In genomic region chr5:33694848-33695717, GRCm38 (mm10) we compare ENCODE assay signal across 8 mouse cellular contexts. TPM values are rescaled to one million over a fixed set of nuclear protein-coding genes. Genes with fewer than 3 reads are reported as not detected.
DNase-seq lines count a peak whose midpoint lies in the region; ATAC-seq lines count a peak whose summit lies in the region.

No protein-coding gene starts in this region.

- no peaks in the 10 kb centered on the region for H3K36me3 ChIP-seq in embryonic facial prominence, embryonic 14.5 days (ENCODE audit: control insufficient read depth, insufficient read depth, low read length)

- peak; percentile 72 for ATAC-seq in embryonic facial prominence, embryonic 14.5 days (ENCODE audit: low read depth)

- peak overlapping the region; percentile 83 for H3K27ac ChIP-seq in embryonic facial prominence, embryonic 14.5 days (replicated peaks; ENCODE audit: low read depth, low read length)

- H3K4me3 ChIP-seq in embryonic facial prominence, embryonic 14.5 days (ENCODE audit: low read depth, low read length): peak overlapping the region; percentile 47

- DNase-seq in gastrocnemius, postnatal 14 days: peak; percentile 41
- no peak for DNase-seq in gastrocnemius, postnatal 25 days
- DNase-seq in embryonic facial prominence, embryonic 14.5 days (ENCODE audit: low spot score): peak; percentile 73
- peak; percentile 56 to 66 for DNase-seq in heart, postnatal 14 days
- DNase-seq in layer of hippocampus, postnatal 25 days (ENCODE audit: extremely low spot score in 1 of 2, low spot score in 1 of 2): peak; percentile 55 to 56
- peak; percentile 65 for DNase-seq in lung, postnatal 14 days
- peak; percentile 78 to 82 for DNase-seq in right cerebral cortex, postnatal 10 days (ENCODE audit: low spot score in 2 of 2)
- DNase-seq in thymus, postnatal 14 days: no peak

- 1% methylated on average over 49 of the region's 71 CpGs for WGBS in embryonic facial prominence, embryonic 14.5 days

- peaks cover 59% of the 10 kb centered on the region for H3K4me1 ChIP-seq in embryonic facial prominence, embryonic 14.5 days (ENCODE audit: control insufficient read depth, insufficient read depth, low read length)

- no peaks in the 10 kb centered on the region for H3K9me3 ChIP-seq in embryonic facial prominence, embryonic 14.5 days (ENCODE audit: control insufficient read depth, low read length)

- peak overlapping the region; percentile 79 for H3K9ac ChIP-seq in embryonic facial prominence, embryonic 14.5 days (ENCODE audit: low read depth, low read length)

- peak overlapping the region; percentile 94 for H3K4me2 ChIP-seq in embryonic facial prominence, embryonic 14.5 days (ENCODE audit: low read depth, low read length)

- intact Hi-C loops in gastrocnemius, postnatal 14 days (cut with DNase I; ENCODE audit: low total_unique reads): no loop called here
- intact Hi-C loops in heart, postnatal 14 days (cut with DNase I): no loop called here

- H3K27me3 ChIP-seq in embryonic facial prominence, embryonic 14.5 days (replicated peaks; ENCODE audit: control insufficient read depth, insufficient read depth, low read length): no peaks in the 10 kb centered on the region

RNA-seq across cellular contexts. Expression of gene Fgfr3, which starts 26.4 kb away (rescaled TPM):
- total RNA-seq in gastrocnemius, postnatal 14 days (2021): 1 to 10 TPM; 1.9 to 3.1 TPM
- 1 to 10 TPM; 2.1 to 3.8 TPM for total RNA-seq in gastrocnemius, postnatal 25 days (2021)
- 23.1 and 26.0 TPM in 2 replicates for polyA plus RNA-seq in embryonic facial prominence, embryonic 14.5 days (2014; fragmentation: Nextera tagmentation; extraction: Ambion mirVana)
- 10 to 100 TPM; 12.7 to 13.0 TPM for total RNA-seq in heart, postnatal 14 days (2021)
- 100 to 1,000 TPM; 107 to 123 TPM for total RNA-seq in layer of hippocampus, postnatal 25 days (2021)

RNA-seq across cellular contexts. Expression of gene Tmem129, which starts 36.9 kb away (rescaled TPM):
- total RNA-seq in gastrocnemius, postnatal 14 days (2021): 10 to 100 TPM; 10.5 to 10.9 TPM
- 1 to 10 TPM; 8.0 to 8.2 TPM for total RNA-seq in gastrocnemius, postnatal 25 days (2021)
- 47.6 and 47.7 TPM in 2 replicates for polyA plus RNA-seq in embryonic facial prominence, embryonic 14.5 days (2014; fragmentation: Nextera tagmentation; extraction: Ambion mirVana)
- 10 to 100 TPM; 17.0 to 17.8 TPM for total RNA-seq in heart, postnatal 14 days (2021)
- total RNA-seq in layer of hippocampus, postnatal 25 days (2021): 10 to 100 TPM; 23.7 to 25.1 TPM

RNA-seq across cellular contexts. Expression of gene Tacc3, which starts 37.2 kb away (rescaled TPM):
- total RNA-seq in gastrocnemius, postnatal 14 days (2021): 1 to 10 TPM; 6.4 to 6.8 TPM
- 1 to 10 TPM; 1.7 to 2.5 TPM for total RNA-seq in gastrocnemius, postnatal 25 days (2021)
- polyA plus RNA-seq in embryonic facial prominence, embryonic 14.5 days (2014; fragmentation: Nextera tagmentation; extraction: Ambion mirVana): 127 and 153 TPM in 2 replicates
- 10 to 100 TPM in 1 of 2 experiments, 1 to 10 TPM in 1; 6.8 to 12.0 TPM for total RNA-seq in heart, postnatal 14 days (2021)
- total RNA-seq in layer of hippocampus, postnatal 25 days (2021): 1 to 10 TPM; 5.2 to 8.3 TPM

RNA-seq across cellular contexts. Expression of gene Slbp, which starts 42.7 kb away (rescaled TPM):
- total RNA-seq in gastrocnemius, postnatal 14 days (2021): 10 to 100 TPM; 11.8 to 13.0 TPM
- 1 to 10 TPM; 7.3 to 8.2 TPM for total RNA-seq in gastrocnemius, postnatal 25 days (2021)
- 188 and 196 TPM in 2 replicates for polyA plus RNA-seq in embryonic facial prominence, embryonic 14.5 days (2014; fragmentation: Nextera tagmentation; extraction: Ambion mirVana)
- 10 to 100 TPM; 17.8 to 22.2 TPM for total RNA-seq in heart, postnatal 14 days (2021)
- 10 to 100 TPM; 22.4 to 22.5 TPM for total RNA-seq in layer of hippocampus, postnatal 25 days (2021)

Comparison
In these comparisons a context has a peak if more than half of its experiments do, and no peak if none do; other contexts are left out.
1. DNase-seq: peak in gastrocnemius, postnatal 14 days (single experiment), embryonic facial prominence, embryonic 14.5 days (single experiment), heart, postnatal 14 days (2 of 2), layer of hippocampus, postnatal 25 days (2 of 2), lung, postnatal 14 days (single experiment) and right cerebral cortex, postnatal 10 days (2 of 2); none in gastrocnemius, postnatal 25 days (single experiment) and thymus, postnatal 14 days (single experiment).
2. RNA of gene Fgfr3, which starts 26.4 kb away (total RNA-seq): 107 to 123 TPM in layer of hippocampus, postnatal 25 days; 12.7 to 13.0 TPM in heart, postnatal 14 days, 2.1 to 3.8 TPM in gastrocnemius, postnatal 25 days and 1.9 to 3.1 TPM in gastrocnemius, postnatal 14 days; every median in the first group is over 4 times any median in the second.